Mouse (Mus musculus): Measurements from ENCODE around the gene Tmem11.
"Not testable (repeated sequence)": the region's sequence is repeated elsewhere in the genome, so short reads cannot be mapped to it uniquely, and the experiment has no call there.

GRCm38 (mm10) chr11:60869471-60869870 is 9.6 kb downstream of the Tmem11 start:
- not testable (repeated sequence) for TF ChIP-seq CTCF (IDR thresholded peaks at IDR 0.05; ENCODE audit: low read depth, low read length); TAL1 (conservative IDR thresholded peaks at IDR 0.05; ENCODE audit: low read depth, low read length)

Measured in G1E (cell line).